Mouse (Mus musculus) 3134 (cell line): ENCODE data around the gene C2cd5.
"Not testable (repeated sequence)": the region's sequence is repeated elsewhere in the genome, so short reads cannot be mapped to it uniquely, and the experiment has no call there.

Experiments
- DNase-seq: peaks from one replicate; pipeline ENCODE4 v3.0.0-alpha.2; 2011; ENCODE audit warnings: low spot score; ENCODE audit not compliant: insufficient read length; ENCODE audit errors: extremely low read depth

C2cd5 gene

DNA sequence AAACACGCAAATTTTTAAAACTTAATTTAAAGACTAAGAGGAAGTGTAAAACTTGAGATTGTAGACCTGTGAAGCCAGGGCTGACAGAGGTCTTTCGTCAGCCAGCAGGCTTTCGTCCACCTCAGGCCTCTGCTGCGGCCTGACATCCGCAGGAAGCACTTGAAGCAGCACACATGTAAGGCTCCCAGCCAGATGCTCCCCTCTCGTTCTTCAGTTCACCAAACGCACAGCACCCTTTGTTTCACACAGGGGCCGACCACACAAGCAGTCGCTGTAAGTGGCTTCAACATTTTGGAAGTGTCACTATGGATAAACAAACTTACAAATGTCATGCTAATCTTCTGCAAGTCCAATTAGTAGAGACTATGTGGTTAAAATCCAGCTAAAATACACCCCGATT lies 72.5 kb downstream of the C2cd5 start:
- no peak for DNase-seq

DNA sequence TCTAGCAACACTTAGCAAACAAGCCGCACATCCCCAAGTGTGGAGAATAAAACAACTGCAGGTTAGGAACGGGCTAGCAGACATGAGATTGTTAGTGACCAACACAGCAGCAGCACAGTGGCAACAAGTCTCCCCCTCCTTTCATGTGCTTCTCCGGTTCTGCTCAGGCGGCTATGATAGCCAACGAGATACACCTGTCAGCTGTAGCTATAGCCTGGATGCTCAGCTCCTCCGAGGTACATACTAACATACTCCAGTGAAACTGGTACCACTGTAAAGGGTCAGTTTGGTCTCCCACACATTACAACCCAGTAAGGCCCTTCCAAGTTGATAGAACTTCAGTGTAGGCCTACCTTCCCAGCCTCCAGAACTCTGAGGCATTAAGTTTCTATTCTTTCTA lies 76.2 kb downstream of the C2cd5 start:
- no peak for DNase-seq

DNA sequence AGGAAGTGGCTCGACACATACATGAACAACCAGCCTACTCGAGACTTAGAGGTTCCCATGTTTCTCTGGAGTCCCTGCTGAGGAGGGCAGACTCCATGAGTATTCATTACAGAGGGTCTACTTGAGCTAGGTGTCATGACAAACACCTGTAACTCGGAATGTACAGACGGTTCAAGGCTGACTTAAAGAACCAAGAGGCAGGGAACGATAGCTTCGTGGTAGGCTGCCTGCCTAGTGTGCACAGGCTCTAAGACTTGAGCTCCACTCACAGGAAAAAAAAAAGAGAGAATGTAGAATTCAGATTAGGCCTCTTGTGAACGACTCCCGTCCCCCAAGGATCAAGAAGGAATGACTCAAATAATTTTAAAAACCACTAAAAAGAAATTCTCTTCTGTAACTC lies 78.2 kb downstream of the C2cd5 start:
- no peak for DNase-seq

DNA sequence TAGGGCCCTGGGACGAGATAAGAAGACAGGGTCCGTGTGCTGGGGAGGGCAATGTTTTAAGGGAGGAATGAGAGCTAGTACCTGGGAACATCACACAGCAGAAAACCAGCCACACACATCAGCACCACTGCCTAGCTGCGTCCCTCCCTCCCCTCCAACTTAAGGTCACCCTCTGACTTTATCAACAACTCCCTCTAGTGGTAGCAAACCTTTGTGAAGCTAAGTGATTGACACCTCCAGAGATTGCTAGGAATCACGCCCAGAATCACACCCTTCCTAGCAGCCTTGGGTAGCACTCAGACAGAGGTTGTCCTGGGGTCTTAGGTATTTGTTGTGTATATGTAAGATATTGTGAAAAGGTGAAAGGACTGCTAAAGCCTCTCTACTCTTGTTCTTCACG lies 79.3 kb downstream of the C2cd5 start:
- no peak for DNase-seq

DNA sequence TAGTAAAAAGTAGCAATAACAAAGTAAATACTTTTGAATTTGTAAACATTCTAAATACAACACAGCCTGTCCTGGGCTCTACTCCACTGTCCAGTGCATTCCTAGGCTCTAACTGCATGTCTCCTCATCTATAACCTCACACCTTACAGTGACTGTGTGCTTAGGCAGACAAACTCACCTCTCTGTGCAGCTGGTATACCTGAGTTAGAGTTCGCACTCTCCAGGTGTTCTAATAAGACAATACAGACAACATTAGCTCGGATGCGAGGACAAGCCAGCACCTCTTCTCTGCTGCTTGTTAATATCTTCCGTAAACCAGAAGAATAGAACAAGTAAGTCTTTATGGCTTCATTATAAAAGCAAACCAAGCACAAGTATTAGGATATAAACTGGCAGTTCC lies 79.8 kb downstream of the C2cd5 start:
- no peak for DNase-seq

DNA sequence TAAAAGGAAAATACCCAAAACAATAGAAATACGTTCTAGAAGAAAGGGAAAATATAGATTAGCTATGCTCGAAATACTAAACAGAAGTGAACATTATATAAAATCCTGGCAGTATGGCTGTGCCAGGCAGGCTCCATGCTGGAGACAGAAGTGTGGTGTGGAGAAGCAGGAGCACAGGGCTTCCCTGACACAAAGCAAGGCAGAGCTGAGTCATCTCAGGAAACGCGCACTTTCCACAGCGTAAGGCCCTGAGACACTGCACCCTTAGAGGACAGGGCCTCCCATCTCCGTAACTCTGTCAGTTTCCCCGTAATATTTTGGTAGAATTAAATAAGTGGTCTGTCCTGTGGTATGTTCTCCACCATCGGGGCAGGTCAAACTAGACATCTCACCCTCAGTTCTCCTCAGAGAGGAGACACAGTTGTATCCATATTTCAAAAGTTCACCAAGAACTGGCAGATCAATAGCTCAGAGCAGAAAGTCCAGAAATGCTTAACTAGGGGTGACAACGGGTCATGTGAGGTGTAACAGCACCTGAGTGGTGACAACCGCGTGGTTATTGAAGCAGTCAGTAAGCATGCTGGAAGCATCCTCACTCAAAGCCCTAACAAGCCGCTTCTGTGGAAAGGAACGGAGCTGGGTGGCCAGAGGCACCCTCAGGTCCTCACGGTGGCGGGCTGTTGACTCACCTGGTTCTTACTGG lies 87.3 kb downstream of the C2cd5 start:
- no peak for DNase-seq

DNA sequence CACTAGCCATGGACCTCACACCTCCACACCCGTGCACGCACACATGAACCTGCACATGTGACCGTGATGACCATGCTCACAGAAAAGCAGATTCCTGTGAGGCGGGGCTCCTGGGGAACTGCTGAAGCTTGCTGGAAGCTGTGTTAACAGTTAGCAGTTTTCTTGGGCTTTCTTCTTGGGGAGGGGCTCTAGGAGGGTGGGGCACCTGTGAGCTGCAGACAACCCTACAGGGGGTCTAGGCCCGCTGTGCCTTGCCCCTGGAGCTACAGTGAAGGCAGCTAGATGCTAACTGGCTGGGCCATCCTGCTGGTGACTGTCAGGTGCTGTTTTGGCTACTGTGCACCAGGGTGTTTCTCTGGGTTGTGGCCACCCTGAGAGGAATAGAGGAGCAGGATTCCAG lies 91.1 kb downstream of the C2cd5 start:
- no peak for DNase-seq

DNA sequence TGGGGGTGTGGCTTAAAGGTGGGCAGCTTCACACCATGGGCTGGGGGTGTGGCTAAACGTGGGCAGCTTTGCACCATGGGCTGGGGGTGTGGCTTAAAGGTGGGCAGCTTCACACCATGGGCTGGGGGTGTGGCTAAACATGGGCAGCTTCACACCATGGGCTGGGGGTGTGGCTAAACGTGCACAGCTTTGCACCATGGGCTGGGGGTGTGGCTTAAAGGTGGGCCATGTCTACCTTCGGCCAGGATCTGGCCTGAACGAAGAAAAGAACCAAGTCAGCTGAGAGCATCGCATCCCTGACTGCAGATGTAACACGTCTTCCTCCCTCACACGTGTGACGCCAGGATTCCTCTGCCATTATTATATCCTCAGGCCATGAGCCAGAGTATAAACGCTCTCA lies 94.7 kb downstream of the C2cd5 start:
- not testable (repeated sequence) for DNase-seq

DNA sequence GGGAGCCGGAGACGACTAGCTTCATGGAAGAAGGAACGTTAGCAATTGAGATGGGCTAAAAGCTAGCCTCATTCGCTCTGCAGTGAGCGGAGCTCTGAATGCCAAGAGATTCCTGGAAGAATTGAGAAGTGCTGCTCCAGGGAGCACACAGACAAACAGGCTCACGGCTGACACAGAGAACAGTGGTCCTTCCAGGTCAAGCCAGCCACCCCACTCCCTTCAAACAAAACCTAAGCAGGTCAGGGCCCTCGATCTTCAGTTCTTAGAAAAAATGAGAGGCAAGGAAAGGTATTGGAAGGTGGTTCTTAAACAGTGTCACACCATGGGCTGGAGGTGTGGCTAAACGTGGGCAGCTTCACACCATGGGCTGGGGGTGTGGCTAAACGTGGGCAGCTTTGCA lies 95.1 kb downstream of the C2cd5 start:
- DNase-seq = no peak

DNA sequence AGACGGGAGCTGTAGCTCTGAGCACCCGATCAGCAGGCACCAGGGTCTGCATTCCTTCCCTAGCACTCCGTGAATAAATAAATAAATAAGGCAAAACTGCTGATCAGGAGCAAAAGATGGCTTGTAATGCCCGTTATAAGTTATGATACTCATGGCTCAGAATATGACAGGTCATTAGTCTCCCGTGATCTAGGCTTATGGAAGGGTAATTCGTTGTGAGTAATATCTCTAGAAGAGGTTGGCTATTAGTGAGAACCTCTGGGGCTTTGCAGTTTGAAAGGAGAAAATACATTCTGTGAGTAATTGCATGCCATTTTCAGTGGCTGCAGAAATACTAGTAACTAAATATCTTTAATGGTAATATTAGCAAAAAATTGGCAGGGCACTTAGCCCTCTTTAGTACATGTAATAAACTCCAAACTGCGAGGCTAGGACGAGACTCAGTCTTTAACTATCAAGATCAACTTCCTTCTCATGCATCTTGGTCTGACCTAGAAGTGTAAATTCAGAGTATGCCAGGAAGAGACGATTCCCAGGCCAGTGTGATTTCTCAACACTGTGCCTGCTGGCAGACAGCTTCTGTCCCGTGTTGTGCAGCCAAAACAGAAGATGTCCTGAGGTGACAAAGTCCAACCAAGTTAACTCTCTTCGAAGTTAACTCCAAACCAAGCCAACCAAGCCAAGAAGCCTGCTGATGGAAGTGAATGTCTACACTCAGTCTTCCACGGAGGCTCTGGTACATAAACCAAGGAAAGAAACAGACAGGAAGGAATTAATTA lies 101.5 kb downstream of the C2cd5 start:
- no peak for DNase-seq

DNA sequence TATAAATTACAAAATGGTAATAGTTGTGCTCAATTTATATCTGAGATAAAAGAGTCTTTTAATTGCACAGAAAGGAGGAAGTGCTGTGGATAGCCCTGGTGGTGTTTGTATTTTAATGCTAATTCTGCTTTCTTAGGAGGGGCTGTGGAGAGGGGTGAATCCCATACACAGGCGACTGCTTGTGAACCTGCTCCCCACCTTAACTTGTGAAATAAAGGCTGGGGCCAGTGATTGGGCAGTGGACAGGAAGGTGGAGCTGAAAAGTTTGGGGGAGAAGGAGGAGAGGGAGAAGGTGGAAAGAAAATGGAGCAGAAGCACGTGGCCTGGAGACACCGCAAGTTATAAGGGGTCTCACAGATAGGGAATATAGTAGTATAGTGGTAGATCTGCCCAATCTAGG lies 103.1 kb downstream of the C2cd5 start:
- DNase-seq = no peak

DNA sequence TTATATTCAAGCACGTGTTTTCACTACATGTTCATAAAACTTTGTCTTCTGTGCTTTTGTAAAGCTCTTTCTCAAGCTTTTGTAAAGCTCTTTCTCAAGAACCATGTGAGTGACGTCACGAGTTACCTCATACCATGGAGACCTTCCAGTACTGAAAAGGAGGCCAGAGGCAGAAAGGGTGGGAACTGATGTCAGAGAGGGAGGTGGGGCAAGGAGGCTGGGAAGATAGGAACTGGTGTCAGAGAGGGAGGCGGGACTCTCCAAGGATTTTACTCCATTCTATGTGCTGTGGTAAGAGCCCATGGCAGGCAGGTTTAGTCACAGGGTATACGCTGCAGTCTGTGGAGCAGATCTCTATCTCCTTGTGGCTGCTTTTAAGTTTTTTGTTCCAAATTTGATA lies 104.4 kb downstream of the C2cd5 start:
- DNase-seq = peak; percentile 42

DNA sequence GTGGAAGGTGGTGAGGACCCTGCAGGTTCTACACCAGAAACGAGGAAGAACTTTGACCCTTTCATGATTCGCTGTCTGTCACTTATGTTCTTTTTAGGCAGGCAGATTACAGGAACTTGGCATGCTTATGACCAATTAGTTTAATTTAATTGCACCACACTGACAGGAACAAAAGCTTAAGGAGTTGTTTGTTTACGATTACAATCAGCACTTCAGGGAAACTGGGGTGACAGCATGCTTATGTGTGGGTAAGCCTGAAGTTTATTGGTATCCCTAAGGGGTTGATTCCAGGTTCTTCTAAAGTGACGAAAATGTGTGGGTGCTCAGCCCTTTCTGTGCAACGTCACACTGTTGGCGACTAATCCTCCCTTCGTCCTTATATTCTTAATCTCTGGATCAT lies 105.1 kb downstream of the C2cd5 start:
- DNase-seq = no peak

DNA sequence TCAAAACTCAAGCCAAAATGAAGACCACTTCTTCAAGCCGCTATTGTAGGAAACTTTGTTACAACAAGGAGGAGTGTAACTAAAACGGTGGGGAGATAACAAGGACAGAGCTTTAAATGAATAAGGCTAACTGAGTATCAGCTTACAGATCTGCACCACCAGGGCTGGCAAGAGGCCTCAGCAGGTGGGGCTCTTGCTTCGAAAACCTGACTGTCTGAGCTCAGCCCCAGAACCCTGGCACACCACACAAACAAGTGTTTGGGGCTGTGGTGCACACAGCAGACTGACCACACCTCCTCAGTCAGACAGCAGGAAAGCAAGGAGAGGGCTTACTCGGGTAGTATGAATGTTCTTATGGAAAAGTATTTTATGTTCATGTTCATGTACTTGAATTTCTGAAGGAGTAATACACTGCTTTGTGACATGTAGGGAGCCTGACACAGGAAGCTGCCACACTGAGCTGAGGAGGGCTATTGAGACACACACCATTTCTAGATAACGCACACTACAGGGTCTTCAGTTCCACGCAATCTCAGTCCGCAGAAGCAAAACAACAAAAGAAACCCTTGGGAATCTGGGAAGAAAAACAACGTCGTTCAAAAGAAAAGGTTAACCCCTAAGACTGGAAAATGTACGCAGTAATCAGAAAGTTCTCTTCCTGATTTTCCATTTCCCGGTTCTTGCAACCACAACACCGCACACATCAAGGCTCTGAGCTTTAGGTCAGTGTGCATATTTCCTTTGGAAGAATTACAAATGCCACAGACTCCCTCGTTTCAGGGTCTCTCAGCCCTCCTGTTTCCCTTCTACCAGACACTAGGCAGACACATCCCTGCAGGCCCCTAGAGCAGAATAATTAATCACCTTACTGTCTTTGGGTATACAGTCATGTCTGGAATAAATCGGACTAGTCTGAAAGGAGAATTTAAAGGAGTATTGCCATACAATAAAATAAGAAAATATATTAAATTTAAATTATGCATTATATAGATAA lies 105.9 kb downstream of the C2cd5 start:
- DNase-seq = no peak

DNA sequence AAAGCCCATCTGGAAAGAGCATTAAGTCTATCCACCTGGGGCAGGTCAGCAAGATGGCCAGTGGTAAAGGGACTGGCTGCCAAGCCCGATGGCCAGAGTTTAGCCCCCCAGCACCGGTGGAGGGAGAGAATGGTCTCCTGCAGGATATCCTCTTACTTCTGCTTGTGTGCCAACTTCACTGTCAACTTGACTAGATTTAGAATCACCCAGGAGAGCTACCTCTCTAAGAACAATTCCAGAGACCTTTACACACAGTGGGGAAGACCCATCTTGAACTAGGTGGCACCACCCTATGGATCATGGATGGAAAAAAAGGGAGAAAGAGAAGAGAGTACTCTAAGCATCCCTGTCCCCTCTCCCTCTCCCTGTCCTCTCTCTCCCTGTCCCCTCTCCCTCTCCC lies 107.0 kb downstream of the C2cd5 start:
- DNase-seq = no peak

DNA sequence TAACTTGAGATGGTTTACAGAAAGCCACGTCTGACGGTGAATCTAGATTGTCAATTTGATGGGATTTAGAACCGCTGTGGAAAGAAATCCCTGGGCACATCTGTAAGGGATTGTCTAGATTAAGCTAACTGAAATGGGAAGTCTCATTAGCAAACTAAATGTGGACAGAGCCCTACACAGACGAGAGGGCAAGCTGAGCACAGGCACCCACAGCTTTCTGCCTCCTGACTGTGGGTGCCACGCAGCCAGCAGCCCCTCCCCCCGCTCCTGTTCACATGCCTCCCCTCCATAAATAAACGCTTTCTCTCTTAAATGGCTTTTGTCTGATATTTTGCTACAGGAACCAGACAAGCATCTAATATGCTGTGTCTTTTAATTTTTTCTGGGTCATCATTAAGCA lies 107.8 kb downstream of the C2cd5 start:
- no peak for DNase-seq

DNA sequence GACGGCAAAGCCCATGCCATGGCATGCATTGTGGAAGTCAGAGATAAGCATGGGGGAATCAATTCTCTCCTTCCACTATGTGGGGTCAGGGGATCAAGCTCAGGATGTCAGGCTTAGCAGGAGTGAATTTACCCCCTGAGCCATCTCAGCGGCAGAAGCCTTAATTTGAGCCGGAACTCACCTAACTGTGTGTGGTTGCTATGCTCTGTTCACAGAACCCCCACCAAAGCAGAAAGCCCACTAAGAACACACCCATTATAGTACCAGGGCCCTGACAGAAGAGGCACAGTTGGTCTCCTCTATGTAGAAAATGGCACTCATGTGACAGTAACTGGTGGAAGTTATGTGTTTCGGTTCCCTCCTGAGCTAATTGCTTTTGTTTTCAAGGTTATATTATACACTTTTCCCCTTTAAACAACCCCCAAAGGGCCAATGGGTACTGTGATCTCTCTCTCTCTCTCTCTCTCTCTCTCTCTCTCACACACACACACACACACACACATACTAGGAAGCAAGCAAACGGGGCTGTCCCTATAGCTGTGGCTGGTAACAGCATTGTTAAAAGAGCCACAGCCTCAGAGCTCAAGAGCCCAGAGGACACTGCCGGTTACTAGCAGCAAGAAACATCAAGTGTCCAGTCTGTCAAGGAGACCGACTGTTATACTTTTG lies 108.4 kb downstream of the C2cd5 start:
- DNase-seq = no peak

DNA sequence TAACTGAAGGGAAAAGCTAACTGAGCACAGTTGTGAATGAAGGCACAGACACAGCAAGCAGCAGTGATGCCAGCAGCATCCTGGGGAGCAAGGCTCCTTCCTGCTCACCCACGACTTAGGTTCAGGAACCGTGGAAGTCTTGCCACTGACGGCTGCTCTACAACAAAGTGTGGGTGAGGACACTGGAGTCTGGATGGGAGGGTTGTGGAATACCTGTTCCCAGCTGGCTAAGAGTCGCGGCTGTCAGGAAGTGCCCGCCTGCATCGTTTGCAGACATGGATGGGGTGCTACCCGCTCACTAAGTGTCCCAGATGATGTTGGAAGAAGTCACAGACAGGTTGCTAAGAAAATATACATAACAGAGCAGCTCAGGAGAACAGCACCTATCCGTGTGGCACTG lies 109.4 kb downstream of the C2cd5 start:
- DNase-seq = no peak

DNA sequence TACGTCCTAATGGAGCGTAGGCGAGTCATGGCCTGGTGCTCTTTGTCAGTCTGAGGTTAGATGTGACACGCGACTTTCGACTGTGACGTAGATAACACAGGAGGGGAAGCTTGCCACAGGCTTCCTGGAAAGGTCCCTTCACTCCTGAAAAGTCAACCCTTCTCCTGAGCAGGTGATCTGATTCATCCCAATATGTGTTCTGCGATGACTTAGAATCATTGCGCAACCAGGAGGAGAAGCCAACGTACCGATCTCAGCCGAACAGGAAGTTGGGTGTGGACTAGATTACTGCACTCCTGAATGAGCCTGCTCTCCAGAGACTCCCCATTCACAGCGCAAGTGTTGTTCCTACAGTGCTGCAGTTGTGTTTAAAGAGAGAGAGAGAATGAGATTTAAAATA lies 110.4 kb downstream of the C2cd5 start:
- no peak for DNase-seq

DNA sequence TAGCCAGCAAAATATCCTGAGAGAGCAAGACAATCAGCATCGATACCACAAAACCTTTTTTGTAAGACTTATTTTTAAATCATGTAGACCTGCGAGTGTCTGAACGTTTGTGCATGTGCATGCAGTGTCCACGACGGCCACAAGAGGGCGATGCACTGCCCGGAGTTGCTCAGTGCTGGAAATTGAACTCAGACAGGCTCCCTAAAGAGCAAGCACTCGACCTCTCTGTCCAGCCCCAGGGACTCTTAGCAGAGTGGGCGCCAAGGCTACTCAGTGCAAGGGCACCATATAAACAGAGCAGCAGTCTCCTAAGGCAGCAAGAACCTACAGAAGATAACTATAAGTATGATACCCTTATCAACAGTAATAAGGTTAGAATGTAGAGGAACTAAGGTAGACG lies 111.2 kb downstream of the C2cd5 start:
- no peak for DNase-seq

DNA sequence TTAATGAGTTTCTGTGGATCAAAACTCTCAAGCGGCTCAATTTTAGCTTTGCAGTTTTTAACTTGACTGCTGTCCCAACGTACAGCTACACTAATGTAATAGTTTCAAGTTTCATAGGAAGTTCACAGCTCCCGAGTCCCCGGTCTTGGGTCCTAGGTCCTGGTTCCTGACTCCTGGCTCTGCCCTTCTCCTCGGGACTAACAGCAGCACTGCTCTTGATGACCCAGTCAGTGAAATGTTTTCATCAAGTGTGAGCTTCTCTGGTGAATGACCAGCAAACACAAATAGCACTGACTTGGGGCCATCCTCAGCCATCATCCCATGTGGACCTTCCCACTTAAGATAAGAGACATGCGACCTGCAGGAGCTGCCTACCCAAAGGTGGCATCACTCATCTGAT lies 111.7 kb downstream of the C2cd5 start:
- DNase-seq = no peak
